Mouse (Mus musculus) embryonic stem cell, embryonic (primary cell): ENCODE results near the gene Esrrg.

Experiments
- CTCF ChIA-PET, 4 experiments: fragments of 300-600 bp in 2 of 4; fragments of 350-600 bp in 2 of 4; sonication (Branson Sonifier 250); formaldehyde crosslinking; loops; one replicate each; lab custom pipeline; 2022; ENCODE audit warnings: inconsistent platforms in 2 of 4; lab: Charles Lee
- POLR2A ChIA-PET, 4 experiments: fragments of 300-600 bp in 2 of 4; fragments of 350-600 bp in 2 of 4; sonication (Branson Sonifier 250); formaldehyde crosslinking; loops; one replicate each; lab custom pipeline; 2022; ENCODE audit warnings: antibody characterized with exemption in 4 of 4, inconsistent platforms in 1 of 4; lab: Charles Lee

Esrrg gene

DNA sequence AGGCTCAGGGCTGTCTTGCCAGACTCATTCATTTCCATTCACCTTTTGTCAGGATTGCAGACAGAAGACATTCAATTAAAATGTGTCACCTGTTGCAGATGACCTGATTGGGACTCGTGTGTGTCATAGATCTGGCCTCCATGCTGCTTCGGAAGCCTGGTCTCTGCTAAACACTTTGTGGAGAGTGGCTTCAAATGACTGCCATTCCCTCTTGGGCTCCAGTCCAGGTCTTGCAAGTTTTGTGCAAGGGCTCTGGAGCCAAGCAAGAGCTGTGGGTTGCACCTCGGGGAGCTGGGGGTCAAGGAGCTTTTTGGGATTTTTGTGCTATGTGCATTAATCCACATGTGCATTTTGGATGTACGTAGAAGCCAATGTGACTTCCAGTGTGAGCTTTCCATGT is 530.9 kb downstream of the Esrrg start:
- ChIA-PET POLR2A (no interaction called here), CTCF (no interaction called here)

DNA sequence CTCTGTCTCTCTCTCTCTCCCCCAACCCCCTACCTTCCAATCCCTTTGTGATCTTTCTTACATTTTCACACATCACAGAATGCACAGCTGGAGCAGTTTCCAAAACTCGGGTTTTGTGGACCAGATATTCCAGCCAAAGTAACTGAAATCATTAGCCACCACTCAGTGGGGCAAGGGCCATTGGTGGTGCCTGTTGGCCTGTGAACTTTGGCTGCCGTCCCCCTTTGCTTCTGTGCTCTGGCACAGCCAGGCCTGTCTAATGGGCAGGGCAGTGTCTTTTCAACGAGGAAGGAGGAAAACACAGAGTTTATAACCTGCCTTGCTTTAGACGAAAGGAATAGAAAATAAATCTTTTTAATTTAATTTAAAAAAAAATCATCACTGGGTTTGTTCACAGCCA is 531.6 kb downstream of the Esrrg start:
- ChIA-PET POLR2A (no interaction called here), CTCF (no interaction called here)

DNA sequence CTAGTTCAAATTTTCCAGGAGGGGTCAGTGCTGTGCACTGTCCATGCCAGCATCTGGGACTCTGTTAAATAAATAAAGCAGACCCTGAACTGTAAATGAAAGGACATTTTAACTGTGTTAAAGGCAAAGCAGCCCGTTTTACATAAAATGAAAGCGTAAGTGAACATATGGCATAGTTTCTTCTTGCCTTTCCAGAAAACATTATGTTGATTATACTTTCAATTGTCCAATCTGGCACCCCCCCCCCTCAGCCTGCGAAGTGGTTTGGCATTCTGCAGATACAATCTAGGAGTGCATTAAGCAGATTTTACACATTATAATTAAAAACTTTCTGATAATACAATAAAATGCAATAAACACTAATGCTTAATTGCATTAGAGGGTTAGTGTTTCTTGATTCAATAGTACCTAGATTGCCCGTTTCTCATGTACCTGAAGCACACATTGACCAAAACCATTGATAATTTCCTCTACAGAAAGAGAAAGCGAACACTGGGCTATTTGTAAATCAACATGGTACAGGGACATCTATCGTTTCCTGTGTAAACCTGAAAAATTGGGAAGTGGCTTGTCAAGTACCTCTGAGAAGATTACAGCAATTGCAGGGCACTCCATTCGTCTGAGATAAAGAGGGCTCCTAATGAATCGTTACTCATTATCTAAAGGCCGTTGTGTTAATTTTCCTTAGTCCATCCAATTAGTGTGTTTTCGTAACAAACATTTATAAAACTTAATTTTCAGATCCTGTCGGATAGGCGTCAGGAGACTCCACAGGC is 539.0 kb downstream of the Esrrg start:
- POLR2A ChIA-PET: no interaction called here
- CTCF ChIA-PET: no interaction called here

DNA sequence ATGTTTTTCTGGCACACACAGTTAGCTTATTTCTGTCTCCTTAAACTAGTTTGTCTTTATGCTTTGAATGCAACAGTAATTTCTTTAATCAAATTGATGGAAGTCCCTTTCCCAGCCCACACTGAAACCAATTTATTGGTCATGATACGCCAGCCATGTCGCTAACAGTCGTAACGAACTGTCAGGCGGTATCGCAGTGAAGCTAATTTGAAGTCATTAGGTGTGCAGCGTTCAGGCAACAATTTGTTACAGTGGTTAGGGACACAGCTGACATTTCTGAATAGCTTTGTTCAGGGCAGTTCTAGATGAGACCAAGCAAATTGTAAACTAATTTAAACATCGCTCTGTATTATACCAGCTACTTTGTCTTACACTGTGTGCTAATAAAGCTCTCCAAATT is 542.5 kb downstream of the Esrrg start:
- ChIA-PET CTCF (interaction anchor here in 1 of 4 experiments (0.6 kb wide), 1 partner anchor 15 kb away, joined by 3 read pairs; no protein-coding TSS in a partner anchor), POLR2A (no interaction called here)

DNA sequence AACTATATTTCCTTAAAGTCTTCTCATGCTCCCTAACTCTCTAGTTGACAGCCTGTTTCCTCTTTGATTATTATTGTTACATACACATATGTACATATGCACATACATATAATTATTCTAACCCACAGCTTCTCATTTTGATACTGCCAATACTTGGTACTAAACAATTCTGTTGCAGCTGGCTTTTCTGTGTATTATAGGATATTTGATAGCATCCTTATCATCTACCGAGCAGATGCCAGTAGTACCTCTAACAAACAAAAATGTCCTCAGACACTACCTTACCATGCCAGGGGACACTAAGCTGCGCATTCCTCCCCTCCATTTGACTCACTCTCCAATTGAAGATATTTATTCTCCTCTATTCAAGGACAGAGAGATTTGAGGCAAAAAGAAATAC is 543.4 kb downstream of the Esrrg start:
- ChIA-PET POLR2A (no interaction called here), CTCF (no interaction called here)

DNA sequence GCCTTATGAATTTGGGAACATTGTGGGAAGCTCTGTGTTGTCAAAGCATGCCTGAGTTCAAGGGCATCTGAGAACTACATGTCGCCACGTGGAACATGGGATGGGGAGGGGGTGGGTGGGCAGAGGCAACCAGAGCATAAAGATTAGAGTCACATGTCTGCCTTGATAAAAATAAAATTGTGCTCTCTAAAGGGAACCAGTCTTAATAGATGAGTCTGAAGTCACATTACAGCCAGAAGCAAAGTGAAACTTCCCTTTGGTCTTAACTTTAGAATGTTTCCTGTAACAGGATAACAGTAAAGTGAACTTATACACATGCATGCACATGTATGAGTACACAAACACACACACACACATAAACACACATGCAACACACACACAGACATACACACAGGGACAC is 545.1 kb downstream of the Esrrg start:
- POLR2A ChIA-PET: interaction anchor here in 1 of 4 experiments (0.6 kb wide), 1 partner anchor 62 kb away, joined by 3 read pairs; no protein-coding TSS in a partner anchor
- CTCF ChIA-PET: no interaction called here

DNA sequence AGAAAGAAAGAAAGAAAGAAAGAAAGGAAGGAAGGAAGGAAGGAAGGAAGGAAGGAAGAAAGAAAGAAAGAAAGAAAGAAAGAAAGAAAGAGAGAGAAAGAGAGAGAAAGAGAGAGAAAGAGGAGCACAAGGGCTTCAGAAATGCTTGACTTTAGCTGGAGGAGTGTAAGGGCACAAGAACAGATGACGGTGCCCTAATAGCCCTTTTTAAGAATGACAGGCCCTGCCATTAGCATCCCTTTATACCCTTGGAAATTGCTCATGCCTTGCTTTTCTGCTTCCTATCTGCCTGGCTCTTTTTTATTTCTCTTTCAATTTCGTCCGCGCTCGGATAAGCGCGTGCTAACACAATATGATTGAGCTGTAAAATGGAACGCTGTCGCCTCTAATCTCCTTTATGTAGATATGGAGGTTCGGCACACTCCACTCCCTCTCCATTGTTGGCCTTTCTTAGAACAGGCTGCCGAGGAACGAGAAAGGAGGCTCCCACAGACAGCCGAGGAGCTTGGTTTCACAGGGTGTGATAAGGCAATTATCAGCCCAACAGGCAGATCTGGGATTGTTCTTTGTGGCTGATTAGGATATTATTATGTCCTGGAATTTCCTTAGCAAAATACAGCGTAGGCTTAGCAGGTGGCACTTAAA is 546.0 kb downstream of the Esrrg start:
- POLR2A ChIA-PET: no interaction called here

DNA sequence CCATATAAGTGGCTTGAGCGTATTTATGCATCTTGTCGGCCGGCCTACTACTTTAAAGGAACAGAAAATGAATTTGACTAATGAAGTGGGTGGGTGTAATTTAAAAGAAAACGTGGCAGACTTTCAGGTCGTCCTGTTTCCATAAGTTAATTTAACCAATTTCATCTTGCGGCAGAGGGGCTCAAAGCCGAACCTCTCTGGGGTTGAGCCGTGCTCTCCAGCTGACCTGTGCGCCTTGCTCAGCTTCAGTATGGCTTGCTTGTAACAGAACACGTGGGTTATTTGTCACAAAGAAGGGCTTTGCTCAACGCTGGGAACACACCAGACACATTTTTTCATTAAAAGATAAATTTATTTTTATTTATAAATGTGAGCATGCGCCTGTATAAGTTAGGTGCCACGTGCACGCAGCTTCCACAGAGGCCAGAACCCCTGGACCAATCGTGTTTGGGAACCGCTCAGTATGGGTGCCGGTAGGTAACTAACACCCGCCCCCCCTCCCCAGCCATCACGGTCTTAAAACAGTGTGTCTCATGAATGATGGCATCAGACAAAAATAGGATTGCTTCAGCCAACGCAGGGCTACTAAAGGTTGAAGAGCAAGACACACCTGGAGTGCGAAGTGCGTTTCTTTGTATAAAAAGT is 546.7 kb downstream of the Esrrg start:
- ChIA-PET CTCF (interaction anchor here in 1 of 4 experiments (0.5 kb wide), 1 partner anchor 19 kb away, joined by 3 read pairs; no protein-coding TSS in a partner anchor), POLR2A (no interaction called here)

More for the DNA sequence above, 546.0 kb downstream of the Esrrg start:
- CTCF ChIA-PET: interaction anchor here in 1 of 4 experiments (0.5 kb wide), 1 partner anchor 18 kb away, joined by 3 read pairs; no protein-coding TSS in a partner anchor

DNA sequence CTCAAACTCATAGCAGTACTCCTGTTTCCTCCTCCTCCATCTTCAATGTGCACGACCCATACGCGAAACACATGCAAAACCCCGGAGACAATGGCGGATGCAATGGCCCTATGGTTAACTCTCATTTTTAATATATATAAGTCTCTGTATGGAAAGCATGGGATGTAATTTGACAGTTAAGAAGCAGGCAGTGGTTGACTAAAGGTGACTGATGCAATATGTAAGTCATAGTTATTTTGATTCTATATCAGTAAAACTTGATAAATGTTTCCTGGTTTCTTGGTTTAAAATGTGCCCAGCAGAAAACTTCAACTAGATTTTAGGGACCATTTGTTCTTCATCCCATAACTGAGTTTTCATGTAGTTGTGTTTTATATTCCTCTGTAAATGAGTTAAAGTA is 547.9 kb downstream of the Esrrg start:
- ChIA-PET CTCF (no interaction called here), POLR2A (no interaction called here)

DNA sequence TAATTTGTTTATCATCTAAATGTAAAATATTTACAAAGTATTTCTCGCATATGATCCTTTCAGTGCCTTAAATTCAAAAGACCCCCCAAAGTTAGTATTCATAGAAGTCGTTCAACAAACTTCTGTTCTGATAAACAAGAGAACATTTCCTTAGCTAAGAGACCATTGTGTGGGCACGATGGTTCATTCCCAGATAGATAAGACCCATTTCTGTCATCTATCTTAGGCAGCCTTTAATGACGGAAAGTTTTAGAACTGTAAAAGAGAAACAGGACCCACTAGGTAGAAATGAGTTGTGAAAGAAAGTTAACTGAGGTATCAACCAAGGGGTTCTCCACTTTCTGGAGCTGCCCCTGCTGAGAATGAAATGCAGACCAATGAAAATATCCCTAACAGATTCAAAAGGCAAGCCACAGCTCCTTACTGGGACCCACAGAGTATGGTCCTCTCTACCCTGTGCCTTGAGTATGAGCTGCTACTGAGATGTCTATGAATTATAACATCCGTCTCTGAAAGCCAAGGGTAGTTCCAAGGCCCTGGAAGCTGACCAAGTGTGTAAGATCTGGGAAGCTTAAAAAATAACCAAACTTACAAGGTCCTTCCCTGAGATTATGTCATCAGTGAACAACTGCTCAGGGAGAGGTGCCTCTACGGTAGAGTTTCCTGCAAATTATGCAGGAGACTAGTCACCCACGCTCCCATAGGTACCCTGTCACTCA is 548.8 kb downstream of the Esrrg start:
- CTCF ChIA-PET: interaction anchor here in 1 of 4 experiments (0.5 kb wide), 1 partner anchor 1471 kb away, joined by 3 read pairs; no protein-coding TSS in a partner anchor
- POLR2A ChIA-PET: no interaction called here

DNA sequence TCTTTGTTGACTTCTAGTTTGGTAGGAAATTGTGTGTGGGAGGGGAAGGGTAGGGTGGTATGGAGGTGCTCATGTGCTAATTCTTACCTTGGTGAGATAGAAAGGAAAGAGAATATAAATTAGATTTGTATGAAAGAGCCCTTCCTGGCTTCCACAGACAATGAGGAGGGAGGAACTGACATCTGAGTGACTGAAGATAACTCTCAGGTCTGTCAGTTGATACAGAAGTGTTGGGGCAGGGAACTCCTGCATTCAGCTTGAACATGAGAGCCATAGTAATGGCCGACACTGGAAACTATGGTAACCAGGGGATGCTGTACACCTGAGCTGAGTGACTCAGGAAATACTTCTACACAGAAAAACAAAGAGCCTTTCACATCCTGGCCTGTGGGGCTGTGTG is 550.1 kb downstream of the Esrrg start:
- ChIA-PET CTCF (no interaction called here), POLR2A (no interaction called here)

DNA sequence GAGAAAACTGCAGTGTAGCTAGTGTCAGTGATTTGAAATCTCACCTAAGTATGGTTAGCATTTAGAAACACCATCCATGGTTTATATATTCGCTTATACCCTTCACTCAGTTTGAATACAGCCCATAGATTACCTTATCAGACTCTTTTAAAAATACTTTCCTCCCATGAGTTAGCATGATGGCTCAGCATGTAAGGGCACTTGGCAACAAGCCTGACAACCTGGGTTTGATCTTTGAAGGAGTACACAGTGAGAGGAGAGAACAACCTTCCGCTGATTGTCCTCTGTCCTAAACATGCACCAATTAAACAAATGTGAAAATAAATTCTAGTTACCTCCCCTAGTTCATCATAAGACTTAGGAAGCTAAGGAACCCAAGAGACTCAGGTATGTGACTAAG is 550.5 kb downstream of the Esrrg start:
- POLR2A ChIA-PET: no interaction called here

DNA sequence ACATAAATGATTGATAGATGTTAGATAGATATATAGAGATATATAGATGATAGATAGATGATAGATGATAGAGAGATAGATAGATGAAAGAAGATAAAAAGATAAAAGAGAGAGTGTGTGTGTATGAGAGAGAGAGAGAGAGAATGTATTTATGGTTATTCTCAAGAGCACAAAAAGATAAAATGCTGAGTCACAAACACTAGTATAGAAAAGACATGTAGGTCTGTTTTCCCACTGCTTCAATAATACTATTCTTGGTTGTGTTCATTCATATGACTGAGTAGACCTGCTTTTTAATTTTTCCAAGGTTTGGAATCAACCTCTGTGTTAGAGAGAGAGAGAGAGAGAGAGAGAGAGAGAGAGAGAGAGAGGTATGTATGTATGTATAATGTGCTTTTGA is 554.5 kb downstream of the Esrrg start:
- POLR2A ChIA-PET: no interaction called here
- CTCF ChIA-PET: no interaction called here

More for the DNA sequence above, 550.5 kb downstream of the Esrrg start:
- CTCF ChIA-PET: no interaction called here

DNA sequence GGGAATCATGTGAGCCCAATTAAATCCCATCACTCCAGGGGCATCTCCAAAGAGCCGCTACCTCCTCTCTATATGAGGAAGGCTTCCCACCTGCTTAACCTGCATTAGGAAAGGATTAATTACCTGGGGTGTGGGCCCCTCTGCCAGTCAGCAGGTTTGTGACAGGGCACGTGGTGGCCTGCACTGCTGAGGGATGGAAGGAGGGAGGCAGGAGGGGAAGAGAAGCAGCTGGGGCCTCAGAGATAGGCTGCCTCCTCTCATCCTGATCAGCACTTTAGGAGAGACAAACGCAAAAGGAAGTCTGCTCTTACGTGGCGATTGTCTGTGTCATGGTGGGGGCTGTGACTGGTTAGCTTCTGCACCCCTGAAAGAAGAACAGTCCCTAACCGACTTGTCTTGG is 555.7 kb downstream of the Esrrg start:
- ChIA-PET POLR2A (no interaction called here), CTCF (no interaction called here)

DNA sequence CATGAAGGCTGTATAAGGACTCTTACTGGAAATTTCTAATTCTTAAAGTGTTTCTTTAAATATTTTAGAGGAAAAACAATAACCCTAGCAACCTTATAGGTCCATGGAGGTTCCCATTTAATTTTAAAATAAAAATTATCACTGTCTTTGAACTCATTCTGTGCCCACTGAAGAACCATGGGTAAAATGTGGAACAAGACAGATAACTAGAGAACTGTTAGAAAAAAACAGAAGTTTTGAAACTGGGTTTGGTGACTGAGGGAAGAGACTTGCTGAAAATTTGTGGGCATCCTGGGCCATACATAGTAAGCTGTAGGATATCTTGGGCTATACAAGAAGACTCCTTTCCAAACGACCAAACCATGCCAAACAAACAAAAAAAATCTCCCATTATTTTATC is 565.3 kb downstream of the Esrrg start:
- POLR2A ChIA-PET: interaction anchor here in 1 of 4 experiments (1.1 kb wide), 1 partner anchor 9 kb away, joined by 3 read pairs; no protein-coding TSS in a partner anchor
- CTCF ChIA-PET: no interaction called here

DNA sequence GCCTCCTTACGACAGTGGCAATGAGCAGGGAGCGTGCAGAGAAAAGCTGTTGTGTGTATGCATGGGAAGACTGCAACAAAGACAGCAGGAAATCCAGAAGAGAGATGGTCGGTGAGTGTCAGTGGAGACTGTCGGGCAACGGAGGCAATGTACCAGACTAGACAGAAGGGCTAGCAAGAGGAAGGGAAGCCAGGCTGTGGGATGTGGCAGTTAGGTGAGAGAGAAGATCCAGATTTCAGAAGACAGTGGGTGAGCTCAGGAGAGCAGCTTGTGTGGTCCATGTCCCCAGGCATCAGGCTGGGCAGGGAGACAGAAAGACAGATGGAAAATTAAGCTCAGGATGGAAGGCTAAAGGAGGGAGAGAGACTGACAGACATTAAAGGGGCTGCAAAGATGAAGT is 574.4 kb downstream of the Esrrg start:
- CTCF ChIA-PET: interaction anchor here in 1 of 4 experiments (0.6 kb wide), 1 partner anchor 101 kb away, joined by 3 read pairs; no protein-coding TSS in a partner anchor

DNA sequence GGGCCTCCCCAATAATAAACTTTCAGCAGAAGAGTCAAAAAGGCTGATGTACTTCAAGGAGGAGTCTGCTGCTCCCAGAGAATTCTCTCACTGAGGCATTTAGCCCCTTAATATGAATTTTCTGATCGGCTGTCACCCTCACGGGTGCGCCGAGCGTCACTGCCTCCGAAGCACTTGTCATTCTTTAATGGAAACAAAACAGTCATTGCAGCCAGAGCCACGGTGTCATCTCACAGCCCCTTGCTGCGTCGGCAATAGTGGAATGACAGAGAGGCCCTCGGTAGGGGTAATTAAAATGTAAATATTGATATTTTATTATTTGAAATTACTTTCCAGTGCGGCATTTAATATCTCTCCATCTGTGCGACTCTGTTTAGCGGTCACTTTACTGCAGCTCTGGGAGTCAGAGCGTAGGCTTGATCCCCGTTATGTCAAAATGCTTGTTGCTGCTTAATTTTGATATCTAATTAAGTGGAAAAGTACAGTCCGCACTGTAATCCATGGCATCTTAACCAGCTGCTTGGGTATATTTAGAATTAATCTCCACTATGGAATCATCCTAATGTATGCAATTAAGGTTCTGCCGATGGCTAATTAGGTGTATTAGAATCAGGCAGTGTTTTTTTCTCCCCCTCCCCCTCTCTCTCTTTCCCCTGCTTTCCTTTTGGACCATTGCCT is 578.0 kb downstream of the Esrrg start:
- ChIA-PET CTCF (no interaction called here), POLR2A (no interaction called here)

More for the DNA sequence above, 574.4 kb downstream of the Esrrg start:
- POLR2A ChIA-PET: interaction anchor here in 1 of 4 experiments (0.8 kb wide), 1 partner anchor 9 kb away, joined by 3 read pairs; no protein-coding TSS in a partner anchor

DNA sequence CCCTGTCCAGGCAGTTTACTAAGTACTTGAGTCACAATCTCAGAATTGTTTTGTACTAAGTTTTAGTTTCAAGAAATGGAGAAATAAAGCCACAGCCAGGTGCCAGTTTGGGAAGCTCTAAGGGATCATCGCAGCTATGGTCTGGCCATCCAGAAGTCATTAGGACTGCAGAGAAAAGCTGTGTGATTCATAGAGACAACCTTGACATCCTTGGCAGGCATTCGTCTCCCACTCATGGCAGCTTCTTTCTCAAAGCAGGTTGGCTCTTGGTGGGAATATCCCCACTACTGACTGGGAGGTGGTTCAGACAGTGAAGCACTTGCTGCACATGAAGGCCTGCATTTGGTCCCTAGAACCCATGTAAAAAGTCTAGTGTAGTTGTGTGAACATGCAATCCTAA is 584.4 kb downstream of the Esrrg start:
- POLR2A ChIA-PET: interaction anchor here in 1 of 4 experiments (0.6 kb wide), 1 partner anchor 12 kb away, joined by 4 read pairs; no protein-coding TSS in a partner anchor
- CTCF ChIA-PET: no interaction called here

DNA sequence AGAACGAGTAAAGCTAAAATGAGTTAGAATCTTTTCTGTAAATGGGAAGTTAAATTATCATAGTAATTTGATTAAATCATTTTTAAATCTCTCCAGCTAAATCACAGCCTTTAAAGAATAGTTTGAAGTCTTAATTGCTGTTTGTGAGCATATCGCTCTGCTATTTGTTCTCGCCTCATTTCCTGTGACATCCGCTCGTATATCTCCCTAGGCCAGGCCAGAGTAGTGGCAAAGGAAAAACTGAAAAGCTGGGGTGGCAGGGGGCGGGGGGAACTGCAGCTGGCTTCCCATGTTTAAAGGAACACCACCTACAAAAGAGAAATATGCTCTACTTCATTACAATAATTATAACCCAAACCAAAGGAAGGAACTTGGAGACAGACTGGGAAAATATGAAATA is 598.8 kb downstream of the Esrrg start:
- CTCF ChIA-PET: no interaction called here
- POLR2A ChIA-PET: no interaction called here
